Mouse (Mus musculus) spleen, adult 2 months (tissue): Measurements from ENCODE around the gene Gpr142. TPM values are rescaled to one million over a fixed set of nuclear protein-coding genes. Genes with fewer than 3 reads are reported as not detected.

Experiments used
- DNase-seq, 2 experiments: peaks; one replicate each; pipeline versions ENCODE4 v3.0.0 to v3.0.0-alpha.2; 2012 to 2021; ENCODE audit warnings: low spot score in 2 of 2, low read depth in 1 of 2
- H3K27ac ChIP-seq: fragments of 200-500 bp; 2 replicates; pipeline ENCODE4 v1.5.1; 2012; ENCODE audit warnings: low read length, inconsistent platforms; ENCODE audit not compliant: insufficient read depth
- H3K27me3 ChIP-seq: fragments of 200-500 bp; 2 replicates; pipeline ENCODE4 v1.6.1; 2012; ENCODE audit warnings: mild to moderate bottlenecking, moderate library complexity, low read length, inconsistent platforms; ENCODE audit not compliant: control insufficient read depth, insufficient read depth
- H3K36me3 ChIP-seq: fragments of 200-500 bp; 2 replicates; pipeline ENCODE4 v1.6.1; 2012; ENCODE audit warnings: mild to moderate bottlenecking, low read length, inconsistent platforms; ENCODE audit not compliant: control insufficient read depth, insufficient read depth
- H3K4me1 ChIP-seq: fragments of 200-500 bp; 2 replicates; pipeline ENCODE4 v1.6.1; 2011; ENCODE audit warnings: inconsistent platforms; ENCODE audit not compliant: control insufficient read depth, insufficient read depth, insufficient read length
- H3K4me3 ChIP-seq: fragments of 200-500 bp; 2 replicates; pipeline ENCODE4 v1.5.1; 2011; ENCODE audit warnings: mild to moderate bottlenecking, inconsistent platforms; ENCODE audit not compliant: insufficient read depth, insufficient read length; ENCODE audit errors: extremely low read depth
- CTCF ChIP-seq: fragments of 200-500 bp; IDR thresholded peaks from 2 replicates; pipeline ENCODE4 v1.5.1; 2011; ENCODE audit warnings: mild to moderate bottlenecking, inconsistent platforms; ENCODE audit not compliant: insufficient read depth, insufficient read length, insufficient replicate concordance; ENCODE audit errors: extremely low read depth
- POLR2A ChIP-seq: fragments of 200-500 bp; IDR thresholded peaks from 2 replicates; pipeline ENCODE4 v1.6.1; 2011; ENCODE audit warnings: low read depth, low read length, inconsistent platforms
- whole genome bisulfite sequencing: fragments of 180-500 bp; shearing (Covaris S2); methylation state at CpG from one replicate; pipeline ENCODE4 v1.1.7; 2018; 5-methylcytosine and 5-hydroxymethylcytosine counted together
- polyA plus RNA-seq: library from polyadenylated mRNA; depleted of rRNA; stranded (reverse); fragments of >200 nt; gene quantifications from 2 replicates; pipeline ENCODE4 v1.2.3, GENCODE M21; 2012; rRNA removed

The Gpr142 gene
- not detected in 2 replicates for polyA plus RNA-seq

DNA sequence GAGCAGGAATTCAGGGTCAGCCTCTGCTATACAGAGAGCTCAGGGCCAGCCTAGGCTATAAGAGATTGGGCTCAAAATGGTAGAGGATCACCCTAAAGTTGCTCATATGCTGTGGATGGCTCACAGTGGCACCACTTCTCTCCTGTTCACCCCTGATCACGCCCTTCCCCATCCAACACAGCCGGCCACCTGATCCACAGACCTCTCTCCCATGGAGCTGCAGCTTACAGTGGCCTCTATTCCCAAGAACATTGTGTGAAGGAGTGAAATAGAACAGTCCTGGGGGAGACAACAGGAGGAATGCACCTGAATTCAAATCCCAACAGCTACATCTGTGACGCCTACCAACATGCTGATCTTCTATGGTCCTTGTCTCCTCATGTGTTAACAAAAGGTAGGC, at the start of gene Gpr142:
Gene Gpr142 (plus strand): TSS at position 301 of the 400 bp plus-strand sequence.
- WGBS, result 92% methylated on average over 3 of the region's 3 CpGs
- no peak for TF ChIP-seq CTCF
- no peak for TF ChIP-seq POLR2A
- no peaks in the 10 kb centered on the region for H3K27me3 ChIP-seq
- H3K27ac ChIP-seq, result no peak within 1 kb of the TSS
- H3K4me1 ChIP-seq, result no peaks in the 10 kb centered on the region; the same call in 1 of the 2 replicates
- DNase-seq, result no peak
- no peaks in the 10 kb centered on the region for H3K36me3 ChIP-seq
- H3K4me3 ChIP-seq, result no peak within 1 kb of the TSS

DNA sequence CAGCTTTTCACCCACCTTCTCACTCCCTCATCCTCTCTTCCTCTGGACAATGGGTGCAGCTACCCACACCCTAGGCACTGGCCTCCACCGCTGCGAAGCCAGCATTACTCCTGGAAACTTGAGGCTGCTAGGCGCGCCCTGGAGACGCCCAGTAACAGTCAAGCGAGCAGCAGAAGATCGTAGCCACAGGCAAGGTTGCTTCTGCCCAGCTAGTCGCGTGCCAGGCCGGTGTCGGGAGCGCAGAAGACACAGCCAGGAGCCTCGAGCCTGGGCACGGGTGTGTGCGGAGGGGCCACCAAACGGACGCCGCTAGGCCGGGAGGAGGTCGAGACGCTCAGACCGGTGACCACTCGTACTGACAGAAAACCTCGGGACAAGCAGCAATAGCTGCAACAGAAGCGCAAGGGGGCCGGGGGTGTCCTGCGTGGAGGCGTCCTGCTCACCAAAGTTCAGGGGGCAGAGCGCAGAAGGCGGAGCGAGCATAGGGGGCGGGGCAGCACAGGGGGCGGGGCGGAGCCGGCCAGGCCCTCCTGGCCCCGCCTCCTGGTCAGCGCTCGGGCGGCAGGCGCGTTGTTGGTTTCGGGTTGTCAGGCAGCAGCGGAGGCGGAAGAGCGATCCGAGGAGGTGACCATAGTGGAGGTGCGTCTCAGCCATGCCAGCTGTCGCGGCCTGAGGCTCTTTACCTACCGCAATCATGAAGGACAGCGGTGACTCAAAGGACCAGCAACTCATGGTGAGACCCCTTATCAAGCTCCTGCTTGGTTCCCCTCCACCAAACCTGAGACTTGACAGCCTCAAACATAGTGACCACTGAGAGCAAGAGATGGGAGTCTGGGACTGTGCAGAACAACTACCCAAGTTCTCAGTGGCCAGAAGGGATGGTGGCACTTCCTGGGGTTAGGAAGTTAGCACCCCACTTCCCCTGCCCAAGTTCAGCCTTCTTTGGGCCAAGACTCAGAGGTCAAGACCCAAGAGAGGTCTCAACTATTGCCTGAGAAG, 33.6 kb upstream of the Gpr142 start, which contains the start of gene Kif19a:
Gene Kif19a (plus strand): TSS at position 569 of the 999 bp plus-strand sequence.
- H3K36me3 ChIP-seq, result no peaks in the 10 kb centered on the region
- DNase-seq, result peak in 1 of 2 experiments; percentile 50
- TF ChIP-seq POLR2A (no peak), CTCF (no peak)
- H3K27ac ChIP-seq, result no peak within 1 kb of the TSS
- 6% methylated on average over 49 of the region's 51 CpGs for WGBS
- H3K4me1 ChIP-seq, result peaks cover 11% of the 10 kb centered on the region
- H3K4me3 ChIP-seq, result peak within 1 kb of the TSS; percentile 56; the same call in 1 of the 2 replicates
- H3K27me3 ChIP-seq, result no peaks in the 10 kb centered on the region

DNA sequence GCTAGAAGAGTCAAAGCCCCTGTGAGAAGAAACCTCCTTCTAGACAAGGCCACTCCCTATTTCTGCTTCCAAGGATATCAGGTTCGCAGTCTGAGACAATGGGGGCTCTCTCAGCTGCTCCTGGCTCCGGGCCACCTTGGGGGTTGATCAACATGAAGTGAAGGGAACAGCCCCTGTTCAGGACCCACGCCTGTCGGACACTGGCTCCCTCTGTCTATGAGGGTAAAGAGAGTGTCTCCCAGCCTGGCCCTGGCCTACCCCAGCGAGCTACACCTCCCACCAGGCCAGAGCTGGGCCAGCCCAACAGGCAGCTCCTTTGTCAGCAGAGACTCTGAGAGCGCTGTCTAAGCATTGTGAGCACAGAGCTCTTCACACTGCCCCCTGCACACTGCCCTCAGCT, 28.8 kb upstream of the Gpr142 start:
- H3K4me3 ChIP-seq, result no peak overlapping the region
- H3K27ac ChIP-seq, result no peak overlapping the region
- peaks cover 6% of the 10 kb centered on the region for H3K4me1 ChIP-seq
- H3K36me3 ChIP-seq, result no peaks in the 10 kb centered on the region
- 84% methylated on average over 6 of the region's 6 CpGs for WGBS
- no peak for TF ChIP-seq POLR2A
- no peak for TF ChIP-seq CTCF
- H3K27me3 ChIP-seq, result no peaks in the 10 kb centered on the region
- no peak for DNase-seq

DNA sequence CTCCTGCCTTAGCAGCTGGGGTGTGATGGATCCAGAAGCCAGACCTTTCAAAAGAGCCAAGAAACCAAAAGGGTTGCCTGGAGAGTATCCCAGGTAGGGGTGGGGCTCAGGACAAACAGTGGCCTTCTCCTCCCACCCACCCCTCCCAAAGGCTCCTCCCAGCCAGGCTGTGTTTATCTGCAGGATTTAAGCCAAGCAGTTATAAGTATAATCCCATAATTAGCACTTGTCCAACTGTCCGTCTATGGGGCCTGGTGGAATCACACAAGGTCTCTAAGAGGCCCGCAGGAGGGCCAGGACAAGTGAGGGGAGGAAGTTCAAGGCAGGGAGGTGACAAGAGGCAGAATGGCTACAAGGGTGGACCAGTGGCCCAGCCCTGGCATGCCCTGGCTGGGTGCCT, 26.8 kb upstream of the Gpr142 start:
- Histone ChIP-seq H3K4me1 (no peaks in the 10 kb centered on the region), H3K36me3 (no peaks in the 10 kb centered on the region), H3K27me3 (no peaks in the 10 kb centered on the region), H3K27ac (no peak overlapping the region), H3K4me3 (no peak overlapping the region)
- DNase-seq, result no peak
- WGBS, result 90% methylated on average over 2 of the region's 2 CpGs
- no peak for TF ChIP-seq POLR2A
- no peak for TF ChIP-seq CTCF

DNA sequence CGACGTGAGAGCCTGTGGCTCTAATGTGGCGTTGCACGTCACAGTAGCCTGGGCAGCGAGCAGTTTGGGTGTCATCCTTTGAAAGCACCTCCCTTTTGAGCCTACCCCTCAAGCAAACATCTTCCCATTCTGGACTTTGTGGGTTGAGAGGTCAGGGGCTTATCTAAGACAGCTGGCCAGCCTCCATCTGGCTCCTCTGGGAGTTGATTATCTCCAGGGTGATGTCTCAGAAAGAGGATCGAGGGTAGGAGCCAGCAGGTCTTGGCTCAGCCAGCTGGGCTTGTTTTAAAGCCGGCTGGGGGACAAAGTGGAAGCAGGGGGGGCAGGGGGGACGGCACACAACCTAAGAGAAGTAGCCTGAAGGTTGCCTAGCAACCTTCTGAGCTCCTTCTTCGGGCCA, 18.6 kb upstream of the Gpr142 start:
- WGBS, result 62% methylated on average over 9 of the region's 9 CpGs
- no peaks in the 10 kb centered on the region for H3K27me3 ChIP-seq
- no peaks in the 10 kb centered on the region for H3K4me1 ChIP-seq
- no peak overlapping the region for H3K27ac ChIP-seq
- no peaks in the 10 kb centered on the region for H3K36me3 ChIP-seq
- no peak for TF ChIP-seq POLR2A
- TF ChIP-seq CTCF, result no peak
- no peak for DNase-seq
- H3K4me3 ChIP-seq, result no peak overlapping the region

DNA sequence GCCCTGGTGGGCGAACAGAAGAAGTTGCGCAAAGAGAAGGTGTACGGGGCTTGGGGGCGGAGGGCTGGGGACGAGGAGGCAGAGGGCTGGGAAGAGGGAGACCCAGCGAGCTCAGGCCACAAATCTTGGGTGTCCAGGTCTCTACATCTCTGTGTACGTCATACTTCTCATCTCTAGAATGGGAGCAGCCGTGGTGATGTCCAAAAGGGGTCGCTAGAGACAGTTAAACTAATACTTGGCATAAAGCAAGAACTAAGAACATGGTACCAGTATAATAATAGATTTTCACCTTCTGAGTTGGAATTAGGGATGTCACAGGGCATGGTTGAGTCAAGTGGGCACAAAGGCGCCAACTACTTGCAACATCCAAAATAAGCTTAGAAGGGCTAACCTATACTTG, 12.8 kb upstream of the Gpr142 start:
- DNase-seq, result no peak
- TF ChIP-seq POLR2A, result no peak
- Histone ChIP-seq H3K36me3 (no peaks in the 10 kb centered on the region), H3K27me3 (peaks cover 10% of the 10 kb centered on the region; the same call in 1 of the 2 replicates), H3K4me3 (no peak overlapping the region), H3K4me1 (peaks cover 9% of the 10 kb centered on the region), H3K27ac (no peak overlapping the region)
- 55% methylated on average over 10 of the region's 10 CpGs for WGBS

DNA sequence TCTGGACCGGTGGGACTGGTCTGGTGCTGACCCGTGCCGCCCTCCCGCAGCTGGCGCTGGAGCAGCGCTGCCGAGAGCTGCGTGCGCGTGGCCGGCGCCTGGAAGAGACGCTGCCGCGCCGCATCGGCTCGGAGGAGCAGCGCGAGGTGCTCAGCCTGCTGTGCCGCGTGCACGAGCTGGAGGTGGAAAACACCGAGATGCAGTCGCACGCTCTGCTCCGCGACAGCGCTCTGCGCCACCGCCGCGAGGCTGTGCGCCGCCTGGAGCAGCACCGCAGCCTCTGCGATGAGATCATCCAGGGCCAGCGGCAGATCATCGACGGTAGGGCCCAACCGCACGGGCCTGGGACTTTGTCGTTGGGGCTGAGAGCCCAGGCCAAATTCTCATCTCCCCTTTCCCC, 12.4 kb upstream of the Gpr142 start:
- TF ChIP-seq CTCF (no peak), POLR2A (no peak)
- H3K36me3 ChIP-seq, result no peaks in the 10 kb centered on the region
- H3K4me3 ChIP-seq, result no peak overlapping the region
- 7% methylated on average over 43 of the region's 43 CpGs for WGBS
- H3K27ac ChIP-seq, result no peak overlapping the region
- no peak for DNase-seq
- H3K27me3 ChIP-seq, result peaks cover 11% of the 10 kb centered on the region; the same call in 1 of the 2 replicates
- H3K4me1 ChIP-seq, result peaks cover 11% of the 10 kb centered on the region
